Mouse (Mus musculus): ENCODE data around the gene Olfr292.

Olfr292 gene

GRCm38 (mm10) chr7:86688030-86688429 is at the start of gene Olfr292:
Olfr292 (plus strand) TSS chr7:86688330.
- CTCF ChIA-PET: no interaction called here

GRCm38 (mm10) chr7:86648761-86649160 is 39.4 kb upstream of the Olfr292 start, which contains the start of gene Olfr293:
Olfr293 (plus strand) TSS chr7:86649061.
- CTCF ChIA-PET: no interaction called here

GRCm38 (mm10) chr7:86725013-86725412 is 36.9 kb downstream of the Olfr292 start:
- CTCF ChIA-PET: no interaction called here
